Mouse (Mus musculus) mature B cell (primary cell): ENCODE data around the gene Zeb2.

Experiments used
- in situ Hi-C: fragments of 300-500 bp; cut with MboI; formaldehyde crosslinking; loops from 2 replicates; pipeline ENCODE4 v1.14.3; 2019

Gene Zeb2

DNA sequence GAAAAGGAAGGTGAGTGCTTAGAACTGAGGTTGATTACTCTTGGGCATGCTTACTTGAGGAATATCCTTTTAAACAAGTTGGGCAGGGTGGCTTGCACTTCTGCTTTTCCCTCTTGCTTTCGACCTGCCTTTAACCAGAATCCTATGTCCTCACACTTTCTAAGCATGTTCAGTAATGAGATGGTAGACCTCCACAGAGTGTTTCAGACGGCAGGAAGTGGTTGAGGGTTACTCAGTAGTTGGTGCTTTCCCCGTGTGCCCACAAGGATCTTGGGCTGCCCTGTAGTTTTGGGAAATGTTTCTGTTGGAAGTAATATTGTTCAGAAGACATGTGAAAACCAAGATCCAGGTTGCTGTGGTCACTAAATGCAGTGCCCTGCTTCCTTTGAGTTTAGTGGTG is 135.5 kb downstream of the Zeb2 start:
- in situ Hi-C loops = no loop called here

DNA sequence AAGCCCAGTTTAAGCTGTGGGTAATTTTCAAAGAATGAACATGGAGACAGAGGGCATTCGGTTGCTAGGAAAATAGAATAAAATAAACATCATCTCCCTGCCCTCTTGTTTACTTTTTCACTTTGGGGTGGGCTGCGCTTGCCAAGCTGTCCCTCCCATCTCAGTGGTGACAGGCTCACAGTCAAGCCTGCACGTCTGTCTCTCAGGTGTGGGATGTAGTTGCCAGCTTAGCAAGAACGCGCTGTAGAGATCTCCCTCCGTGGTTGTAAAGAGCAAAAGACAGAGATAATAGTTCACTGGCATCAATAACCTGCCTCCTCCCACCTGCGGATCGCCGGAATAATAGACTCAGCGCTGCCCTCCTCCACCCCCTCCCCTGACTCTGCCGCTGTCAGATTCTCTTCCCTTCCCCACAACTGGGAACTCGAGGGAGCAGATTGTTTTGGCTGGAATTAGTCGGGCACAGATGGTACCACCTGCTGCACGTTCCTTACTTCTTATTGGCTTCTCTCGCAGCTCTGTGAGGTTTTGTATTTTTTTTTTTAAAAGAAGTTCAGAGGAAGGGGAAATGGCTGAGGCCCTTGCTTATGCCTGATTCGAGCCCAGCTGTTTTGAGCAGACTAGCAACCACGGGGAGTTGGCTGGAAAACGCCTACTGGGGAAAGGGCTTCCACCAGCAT is 138.0 kb downstream of the Zeb2 start:
- in situ Hi-C loops = no loop called here

DNA sequence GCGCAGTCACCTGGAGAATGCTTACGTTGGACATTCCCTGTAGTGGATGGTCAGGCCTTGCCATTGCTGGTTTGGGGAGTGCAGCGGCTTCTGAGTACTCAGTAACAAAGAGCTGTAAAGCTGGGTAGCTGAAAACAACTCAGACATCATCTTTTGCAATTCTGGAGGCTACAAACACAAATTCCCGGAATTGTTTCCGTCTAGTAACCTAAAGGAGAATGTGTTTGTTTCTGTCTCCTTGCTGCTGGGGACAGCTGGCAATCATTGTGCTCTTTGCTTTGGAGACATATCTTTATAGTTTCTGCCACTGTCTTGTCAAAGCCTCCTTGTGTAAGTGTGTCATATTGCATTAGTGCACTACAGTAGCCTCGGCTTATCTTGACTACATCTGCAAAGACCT is 139.2 kb downstream of the Zeb2 start:
- in situ Hi-C loops = no loop called here

- in situ Hi-C loops = no loop called here
Observed at GRCm38 (mm10) chr2:44977556-44977955, 139.6 kb downstream of the Zeb2 start.

- in situ Hi-C loops = no loop called here
Observed at GRCm38 (mm10) chr2:44977051-44977450, 140.1 kb downstream of the Zeb2 start.

- in situ Hi-C loops = no loop called here
Observed at GRCm38 (mm10) chr2:44976484-44976883, 140.7 kb downstream of the Zeb2 start.

DNA sequence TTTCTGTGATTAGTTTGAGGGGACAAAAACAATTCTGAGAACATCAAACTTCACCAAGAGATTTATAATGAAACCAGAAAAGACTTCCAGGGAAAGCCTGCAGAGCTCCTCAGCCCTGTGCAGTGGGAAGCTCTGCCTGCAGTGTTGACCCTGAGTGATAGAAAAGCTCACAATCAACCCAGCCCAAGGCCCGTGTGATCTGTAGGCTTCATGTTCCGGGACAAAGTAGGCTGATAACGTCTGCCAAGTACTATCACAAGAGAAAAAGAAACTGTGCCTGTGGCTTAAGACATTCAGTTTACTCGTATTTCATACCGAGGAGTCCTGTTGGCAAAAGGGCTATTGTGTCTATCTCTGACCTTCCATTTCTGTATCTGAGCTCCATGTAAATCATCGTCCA is 143.4 kb downstream of the Zeb2 start:
- in situ Hi-C loops = no loop called here

DNA sequence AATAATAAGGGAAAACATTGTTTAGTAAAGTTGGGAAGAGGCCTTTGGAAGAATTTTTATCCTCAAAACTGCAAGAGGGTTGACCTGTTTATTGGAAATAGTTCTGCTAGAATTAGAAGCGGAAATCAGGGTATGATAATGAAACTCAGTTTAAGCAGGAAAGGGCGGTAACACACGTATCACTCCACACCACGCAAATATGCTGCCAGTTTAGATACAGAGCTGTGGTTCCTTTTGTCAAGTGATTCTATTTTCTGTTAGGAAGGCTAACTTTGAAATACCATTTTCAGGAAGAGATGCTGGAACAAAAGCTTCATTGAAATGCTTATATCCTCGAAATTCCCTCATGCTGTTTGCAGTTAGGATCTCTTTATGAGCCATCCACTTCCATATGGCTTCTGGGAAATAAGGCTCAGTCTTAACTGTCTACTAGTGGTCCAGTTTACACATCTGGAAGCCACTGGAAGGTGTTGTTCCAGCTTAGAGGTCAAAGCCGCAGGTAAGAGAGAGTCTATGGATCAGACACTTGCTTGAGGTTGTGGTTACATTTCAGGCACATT is 147.0 kb downstream of the Zeb2 start:
- in situ Hi-C loops = no loop called here

- in situ Hi-C loops = no loop called here
Observed at GRCm38 (mm10) chr2:44969640-44970039, 147.6 kb downstream of the Zeb2 start.

DNA sequence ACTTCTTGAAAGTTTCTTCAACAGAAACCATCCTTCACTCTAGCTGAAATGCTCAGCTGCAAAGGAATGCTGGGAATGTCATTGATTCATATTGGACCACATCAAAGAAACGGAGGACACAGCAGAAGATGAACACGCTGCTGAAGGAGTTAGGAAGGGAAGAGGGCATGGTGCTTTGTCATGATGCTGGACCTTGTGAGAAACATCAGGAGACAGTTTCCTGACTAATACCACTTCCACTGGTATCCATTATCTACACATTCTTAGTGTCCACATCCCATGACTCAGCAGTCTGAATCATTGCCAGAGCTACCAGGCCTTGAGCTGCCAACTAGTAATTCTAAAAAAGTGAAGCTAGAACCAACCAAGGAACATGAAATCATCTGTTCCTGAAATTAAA is 148.0 kb downstream of the Zeb2 start:
- in situ Hi-C loops = no loop called here

- in situ Hi-C loops = no loop called here
Observed at GRCm38 (mm10) chr2:44965834-44966555, 151.2 kb downstream of the Zeb2 start.

DNA sequence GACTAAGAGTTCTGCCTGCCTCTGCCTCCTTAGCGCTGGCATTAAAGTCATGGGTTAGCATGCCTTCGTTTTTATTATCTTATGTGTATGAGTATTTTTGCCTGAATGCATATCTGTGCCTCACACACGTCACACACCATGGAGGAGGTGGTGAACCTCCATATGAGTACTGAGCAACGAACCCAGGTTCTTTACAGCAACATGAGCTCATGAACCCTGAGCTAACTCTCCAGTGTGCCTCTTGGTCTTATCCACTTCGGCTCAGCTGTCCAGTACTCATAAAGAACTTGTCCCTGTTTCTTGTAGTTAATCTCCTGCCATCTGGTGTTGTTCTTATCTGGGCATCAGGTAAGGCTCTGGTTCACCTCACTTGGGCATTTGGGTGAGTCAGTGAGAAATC is 154.6 kb downstream of the Zeb2 start:
- in situ Hi-C loops = no loop called here

DNA sequence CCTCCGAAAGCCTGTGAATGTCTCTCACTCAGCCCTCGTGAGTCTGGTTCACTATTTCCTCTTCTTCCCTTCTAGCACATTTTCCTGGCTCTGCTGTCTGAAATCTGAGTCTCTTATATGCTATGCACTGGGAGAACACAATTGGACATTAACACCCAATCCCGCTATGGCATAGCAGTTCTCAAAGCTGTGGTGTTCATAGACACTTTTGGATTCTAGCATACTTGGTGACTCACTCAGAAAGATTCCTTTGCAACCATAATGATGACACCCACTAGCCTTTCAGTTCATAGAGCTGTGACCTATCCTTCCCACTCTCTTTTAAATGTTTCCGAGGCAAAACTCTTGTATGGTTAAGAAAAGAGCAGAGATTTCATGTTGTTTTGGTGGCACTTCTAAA is 156.0 kb downstream of the Zeb2 start:
- in situ Hi-C loops = no loop called here

GRCm38 (mm10) chr2:44960561-44960960 is 156.6 kb downstream of the Zeb2 start:
- in situ Hi-C loops = no loop called here

DNA sequence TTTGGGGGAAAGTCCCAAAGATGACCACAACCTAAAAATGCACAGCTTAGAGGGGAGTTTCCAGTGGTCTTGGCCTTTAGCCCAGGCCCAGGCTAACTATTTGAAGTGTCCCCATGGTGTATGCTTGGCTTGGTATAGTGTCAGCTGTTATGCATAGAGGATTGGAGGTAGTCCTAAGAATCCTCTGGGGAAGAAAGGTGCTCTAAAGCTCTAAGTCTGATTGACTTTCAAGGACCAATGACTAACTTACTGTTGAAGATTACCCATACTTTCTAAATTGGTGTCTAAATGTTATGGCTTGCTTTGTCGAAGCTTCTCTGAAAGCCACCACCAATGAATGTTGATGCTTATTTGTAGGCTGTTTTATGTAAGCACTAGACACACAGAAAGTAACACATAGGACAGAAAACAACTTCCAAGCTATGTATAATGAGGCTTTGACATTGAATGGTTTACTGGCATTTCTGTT is 159.8 kb downstream of the Zeb2 start:
- in situ Hi-C loops = no loop called here

GRCm38 (mm10) chr2:44956232-44956631 is 161.0 kb downstream of the Zeb2 start:
- in situ Hi-C loops = no loop called here

DNA sequence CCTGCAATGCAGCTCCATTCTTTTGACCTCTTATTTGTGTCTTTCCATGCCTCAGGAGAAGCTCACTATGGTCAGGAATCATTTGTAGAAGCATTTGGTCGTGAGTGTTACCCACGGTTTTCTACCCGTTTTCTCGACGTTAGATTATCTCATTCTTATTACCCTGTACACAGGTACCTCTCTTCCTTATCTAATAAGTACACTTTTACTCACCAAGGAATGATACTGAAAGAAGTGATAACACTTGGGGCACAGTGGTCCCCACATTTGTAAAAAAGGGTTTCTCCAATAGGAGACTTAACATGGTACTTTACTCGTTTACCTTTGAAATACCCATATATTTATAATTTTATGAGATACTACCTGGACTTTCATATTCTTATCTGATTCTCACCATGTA is 161.7 kb downstream of the Zeb2 start:
- in situ Hi-C loops = no loop called here

DNA sequence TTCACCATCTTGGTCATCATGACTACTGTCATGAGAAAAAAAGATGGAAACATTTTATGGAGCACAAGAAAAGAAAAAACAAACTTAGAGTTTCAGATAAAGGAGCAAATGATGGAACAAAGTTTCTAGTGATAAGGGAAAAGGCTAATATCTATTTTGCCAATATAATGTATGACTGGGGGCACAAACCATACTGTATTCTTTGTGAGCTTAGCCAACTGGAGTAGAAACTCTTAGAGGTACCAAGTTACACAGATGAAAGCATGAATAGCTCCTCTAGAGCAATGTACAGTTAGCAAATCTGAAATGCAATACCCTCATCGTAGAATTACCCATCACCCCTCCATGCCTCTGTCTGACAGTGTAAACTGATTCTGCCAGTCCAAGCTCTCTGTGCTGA is 163.0 kb downstream of the Zeb2 start:
- in situ Hi-C loops = no loop called here

- in situ Hi-C loops = no loop called here
Observed at GRCm38 (mm10) chr2:44952830-44953422, 164.3 kb downstream of the Zeb2 start.

DNA sequence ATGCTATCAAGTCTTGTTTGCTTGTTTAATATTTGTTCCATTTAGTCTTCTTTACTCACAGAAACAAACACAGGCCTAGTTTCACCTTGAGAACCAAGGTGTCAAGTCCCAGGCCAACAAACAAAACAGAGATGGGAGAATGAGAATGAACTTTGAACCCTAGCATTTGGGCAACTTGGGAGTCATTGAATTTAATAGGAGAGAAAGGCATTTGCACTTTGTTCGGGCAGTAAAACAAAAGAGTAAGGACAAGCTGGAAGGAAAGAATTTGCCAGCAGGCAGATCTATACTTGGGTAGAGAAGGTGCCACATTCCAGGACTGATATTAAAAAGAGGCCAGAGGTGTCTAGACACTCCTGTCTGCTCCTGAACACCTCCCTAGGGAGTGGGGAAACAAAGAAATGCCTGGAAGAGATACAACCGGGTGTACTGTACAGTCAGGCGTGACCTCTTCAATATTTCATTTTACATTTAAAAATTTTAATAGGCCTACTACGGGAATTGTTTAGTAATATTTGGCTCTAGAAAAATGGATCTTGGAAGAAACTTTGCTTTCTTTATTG is 165.5 kb downstream of the Zeb2 start:
- in situ Hi-C loops = no loop called here

GRCm38 (mm10) chr2:44944689-44945088 is 172.5 kb downstream of the Zeb2 start:
- in situ Hi-C loops = no loop called here
